Mouse (Mus musculus) liver, postnatal 0 days (tissue): ENCODE data around the gene Aif1l. TPM values are rescaled to one million over a fixed set of nuclear protein-coding genes. Genes with fewer than 3 reads are reported as not detected.

Experiments used
- ATAC-seq: fragments of 200-750 bp; cut with Nextera tagmentation; 2 replicates; pipeline ENCODE4 v1.8.0; 2017; ENCODE audit warnings: mild to moderate bottlenecking, moderate library complexity
- DNase-seq: peaks from one replicate; pipeline ENCODE4 v3.0.0-alpha.2; 2016
- H3K27ac ChIP-seq: fragments of 300-500 bp; sonication (generic); 2 replicates; pipeline ENCODE4 v1.5.1; 2014; ENCODE audit warnings: antibody characterized with exemption, moderate library complexity, mild to moderate bottlenecking, low read depth
- H3K27me3 ChIP-seq: fragments of 300-500 bp; sonication (generic); 2 replicates; pipeline ENCODE4 v1.6.1; 2014; ENCODE audit warnings: low read length, control low read depth, mixed read lengths; ENCODE audit not compliant: insufficient read depth
- H3K36me3 ChIP-seq: fragments of 300-500 bp; sonication (generic); replicated peaks from 2 replicates; pipeline ENCODE4 v1.6.1; 2014; ENCODE audit warnings: mild to moderate bottlenecking, control low read depth, low read length, moderate library complexity, mixed read lengths; ENCODE audit not compliant: insufficient read depth
- H3K4me1 ChIP-seq: fragments of 300-500 bp; sonication (generic); 2 replicates; pipeline ENCODE4 v1.6.1; 2014; ENCODE audit warnings: antibody characterized with exemption, mild to moderate bottlenecking, control low read depth; ENCODE audit not compliant: insufficient read depth
- H3K4me2 ChIP-seq: fragments of 300-500 bp; sonication (generic); 2 replicates; pipeline ENCODE4 v1.6.1; 2014; ENCODE audit warnings: low read depth, mild to moderate bottlenecking, low read length, moderate library complexity, mixed read lengths
- H3K4me3 ChIP-seq: fragments of 300-500 bp; sonication (generic); 2 replicates; pipeline ENCODE4 v1.5.1; 2014; ENCODE audit warnings: low read depth, low read length
- H3K9ac ChIP-seq: fragments of 300-500 bp; sonication (generic); replicated peaks from 2 replicates; pipeline ENCODE4 v1.6.1; 2014; ENCODE audit warnings: mild to moderate bottlenecking, moderate library complexity
- H3K9me3 ChIP-seq: fragments of 300-500 bp; sonication (generic); 2 replicates; pipeline ENCODE4 v1.6.1; 2016; ENCODE audit warnings: mild to moderate bottlenecking, control low read depth, low read length, mixed read lengths
- CTCF ChIP-seq: sonication (generic); IDR thresholded peaks from 2 replicates; pipeline ENCODE4 v1.5.1; 2016; ENCODE audit warnings: antibody characterized with exemption, low read depth
- EP300 ChIP-seq: IDR thresholded peaks from 2 replicates; pipeline ENCODE4 v1.6.1; 2016; ENCODE audit warnings: antibody characterized with exemption, low read depth, mild to moderate bottlenecking
- WGBS: fragments of 180-500 bp; shearing (Covaris S2); extraction: QIAGEN DNeasy Blood & Tissue Kit; methylation state at CpG from one replicate; pipeline ENCODE4 v1.1.7; 2014; ENCODE audit not compliant: insufficient replicate concordance; 5-methylcytosine and 5-hydroxymethylcytosine counted together
- polyA plus RNA-seq: library from polyadenylated mRNA; unstranded; fragments of >200 nt; fragmentation: Nextera tagmentation; extraction: Ambion mirVana; gene quantifications from 2 replicates; pipeline ENCODE4 v1.2.1, GENCODE M21; 2015

Aif1l gene
- polyA plus RNA-seq, 1 experiment from 2014 or later = 0.39 TPM

DNA sequence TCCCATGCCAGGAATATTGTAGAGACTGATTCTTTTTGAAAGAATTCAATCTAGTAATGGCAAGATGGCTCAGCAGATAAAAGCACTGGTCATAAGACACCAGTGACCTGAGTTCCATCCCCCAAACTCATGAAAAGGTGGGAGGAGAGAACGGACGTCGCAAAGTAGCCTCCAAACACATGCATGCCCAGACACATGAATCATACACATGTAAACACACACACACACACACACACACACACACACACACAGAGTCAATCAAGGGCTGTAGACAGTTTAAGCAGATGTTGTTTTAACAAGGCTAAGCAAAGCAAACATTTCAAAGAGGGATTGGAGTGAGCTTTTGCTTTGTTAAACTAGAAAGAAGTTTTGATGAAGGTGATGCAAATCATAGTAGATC, 14.3 kb downstream of the Aif1l start:
- Histone ChIP-seq H3K9ac (no peak overlapping the region), H3K27ac (no peak overlapping the region), H3K36me3 (no peaks in the 10 kb centered on the region), H3K4me1 (peaks cover 2% of the 10 kb centered on the region; the same call in 1 of the 2 replicates), H3K4me2 (no peak overlapping the region), H3K9me3 (no peaks in the 10 kb centered on the region), H3K4me3 (no peak overlapping the region), H3K27me3 (no peaks in the 10 kb centered on the region)
- 85% methylated on average over 3 of the region's 3 CpGs for WGBS
- ATAC-seq (no peak), DNase-seq (no peak)
- TF ChIP-seq EP300 = no peak
- no peak for TF ChIP-seq CTCF

- no peak overlapping the region for H3K4me3 ChIP-seq
- ATAC-seq (no peak), DNase-seq (peak; percentile 72)
- H3K9ac ChIP-seq = no peak overlapping the region
- H3K36me3 ChIP-seq = no peaks in the 10 kb centered on the region
- no peak overlapping the region for H3K27ac ChIP-seq
- no peaks in the 10 kb centered on the region for H3K27me3 ChIP-seq
- peaks cover 2% of the 10 kb centered on the region; the same call in 1 of the 2 replicates for H3K4me1 ChIP-seq
- no peaks in the 10 kb centered on the region for H3K9me3 ChIP-seq
- H3K4me2 ChIP-seq = no peak overlapping the region
- TF ChIP-seq CTCF (peak; percentile 85), EP300 (no peak)
Measured at GRCm38 (mm10) chr2:31965110-31965509, 15.2 kb downstream of the Aif1l start.

- ATAC-seq (no peak), DNase-seq (no peak)
- peaks cover under 1% of the 10 kb centered on the region; the same call in 1 of the 2 replicates for H3K4me1 ChIP-seq
- no peak overlapping the region for H3K9ac ChIP-seq
- no peaks in the 10 kb centered on the region for H3K36me3 ChIP-seq
- H3K27ac ChIP-seq = no peak overlapping the region
- no peaks in the 10 kb centered on the region for H3K9me3 ChIP-seq
- H3K4me2 ChIP-seq = no peak overlapping the region
- 75% methylated on average over 8 of the region's 8 CpGs for WGBS
- TF ChIP-seq EP300 = no peak
- no peak for TF ChIP-seq CTCF
- H3K27me3 ChIP-seq = no peaks in the 10 kb centered on the region
- no peak overlapping the region for H3K4me3 ChIP-seq
Measured at GRCm38 (mm10) chr2:31966801-31967200, 16.9 kb downstream of the Aif1l start.

DNA sequence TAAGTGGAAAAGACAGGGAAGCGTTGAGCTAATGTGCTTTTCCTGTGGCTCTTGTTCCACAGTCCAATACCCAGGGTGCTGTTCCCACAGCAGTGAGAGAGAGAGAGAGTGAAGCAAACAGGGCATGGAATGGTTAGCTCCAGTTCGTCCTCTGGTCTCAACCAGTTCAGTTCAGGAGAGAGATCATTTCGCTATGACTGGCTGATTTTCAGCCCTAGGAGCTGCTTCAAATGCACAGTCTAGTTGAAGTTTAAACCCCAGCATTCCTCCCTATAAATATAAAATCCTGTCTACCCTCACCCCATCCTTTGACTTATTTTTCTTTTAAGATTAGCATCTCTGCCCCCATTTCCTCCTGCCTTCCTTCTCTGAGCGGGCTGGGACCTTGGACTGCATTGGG, 22.6 kb downstream of the Aif1l start:
- WGBS = 77% methylated on average over 4 of the region's 4 CpGs

DNA sequence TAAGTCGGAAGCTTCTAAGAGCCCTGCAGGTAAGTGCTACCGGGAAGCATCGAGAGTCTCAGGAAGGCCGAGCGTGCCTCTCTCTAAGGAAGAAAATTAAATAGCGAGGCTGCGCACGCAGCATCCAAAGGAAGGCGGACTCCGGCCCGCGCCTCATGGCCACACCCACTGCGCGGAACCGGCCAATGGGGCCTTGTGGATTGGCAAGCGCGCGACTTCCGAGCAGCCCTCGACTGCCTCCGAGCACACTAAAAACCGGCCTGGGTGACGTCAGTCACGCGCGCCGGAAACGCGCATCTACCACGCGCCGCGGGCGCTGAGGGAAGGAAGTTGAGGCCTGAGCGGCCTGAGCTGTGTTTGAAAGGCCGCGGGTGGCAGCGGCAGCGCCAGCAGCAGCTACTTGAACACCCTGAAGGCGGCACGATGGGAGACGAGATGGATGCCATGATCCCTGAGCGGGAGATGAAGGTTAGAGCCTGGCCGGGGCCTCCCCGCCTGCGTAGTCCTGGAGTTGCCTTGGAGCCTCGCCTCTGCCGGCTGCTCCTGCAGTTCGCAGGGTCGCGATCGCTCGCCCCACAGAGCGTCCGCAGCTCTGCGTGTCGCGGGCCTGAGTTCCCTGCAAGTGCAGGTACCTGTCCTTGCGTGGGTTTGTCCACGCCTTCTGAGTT, 24.3 kb downstream of the Aif1l start, which contains the start of gene Nup214:
Nup214 (plus strand) TSS at position 296 of the 668 bp plus-strand sequence.
- WGBS = under 1% methylated on average over 59 of the region's 60 CpGs
- DNase-seq = peak; percentile 99
- peak within 1 kb of the TSS; percentile 78 for H3K27ac ChIP-seq
- peak within 1 kb of the TSS; percentile 77 for H3K4me2 ChIP-seq
- peak; percentile 100 for ATAC-seq
- H3K4me1 ChIP-seq = peaks cover 13% of the 10 kb centered on the region
- peak within 1 kb of the TSS; percentile 98 for H3K9ac ChIP-seq
- no peaks in the 10 kb centered on the region for H3K27me3 ChIP-seq
- H3K4me3 ChIP-seq = peak within 1 kb of the TSS; percentile 94
- H3K9me3 ChIP-seq = no peaks in the 10 kb centered on the region
- H3K36me3 ChIP-seq = peaks cover 27% of the 10 kb centered on the region
- no peak for TF ChIP-seq CTCF
- 0 out of 2 replicates have a peak, but pooled peaks have one; percentile 21 for TF ChIP-seq EP300

More for the DNA sequence above, 22.6 kb downstream of the Aif1l start:
- Histone ChIP-seq H3K9ac (no peak overlapping the region), H3K4me1 (peaks cover 13% of the 10 kb centered on the region), H3K27me3 (no peaks in the 10 kb centered on the region), H3K27ac (no peak overlapping the region), H3K4me2 (no peak overlapping the region), H3K4me3 (no peak overlapping the region), H3K36me3 (peaks cover 13% of the 10 kb centered on the region), H3K9me3 (no peaks in the 10 kb centered on the region)
- DNase-seq (no peak), ATAC-seq (no peak)
- no peak for TF ChIP-seq CTCF

- DNase-seq (no peak), ATAC-seq (no peak)
- Histone ChIP-seq H3K4me2 (peak overlapping the region; percentile 77), H3K4me1 (peaks cover 13% of the 10 kb centered on the region), H3K9ac (peak overlapping the region; percentile 98), H3K27ac (peak overlapping the region; percentile 78), H3K9me3 (no peaks in the 10 kb centered on the region), H3K27me3 (no peaks in the 10 kb centered on the region), H3K4me3 (peak overlapping the region; percentile 94), H3K36me3 (peaks cover 31% of the 10 kb centered on the region)
- 6% methylated on average over 13 of the region's 13 CpGs for WGBS
- TF ChIP-seq EP300 = no peak
- no peak for TF ChIP-seq CTCF
Measured at GRCm38 (mm10) chr2:31974809-31975371, 25.0 kb downstream of the Aif1l start.
